Mouse (Mus musculus): ENCODE results near the gene 4930556J24Rik. TPM values are rescaled to one million over a fixed set of nuclear protein-coding genes. Genes with fewer than 3 reads are reported as not detected.

Gene 4930556J24Rik
- polyA plus RNA-seq, 1 experiment: not detected

- Histone ChIP-seq H3K9ac (ENCODE audit: low read depth, poor library complexity, severe bottlenecking) (no peak overlapping the region), H3K36me3 (ENCODE audit: control insufficient read depth, insufficient read depth, low read length, poor library complexity, severe bottlenecking) (no peaks in the 10 kb centered on the region), H3K4me3 (ENCODE audit: low read depth, low read length) (no peak overlapping the region), H3K27ac (ENCODE audit: insufficient read depth, low read length) (no peak overlapping the region), H3K4me1 (ENCODE audit: control insufficient read depth, insufficient read depth, low read length) (no peaks in the 10 kb centered on the region), H3K9me3 (replicated peaks; ENCODE audit: control insufficient read depth, insufficient read depth, low read length, poor library complexity, severe bottlenecking) (no peaks in the 10 kb centered on the region), H3K27me3 (ENCODE audit: control insufficient read depth, insufficient read depth, low read length, poor library complexity, severe bottlenecking) (no peaks in the 10 kb centered on the region)
- TF ChIP-seq EP300 (IDR thresholded peaks at IDR 0.05; ENCODE audit: insufficient read depth, low read depth, low read length) (no peak), POLR2A (IDR thresholded peaks at IDR 0.05; ENCODE audit: insufficient read depth, low read length) (no peak), CTCF (IDR thresholded peaks at IDR 0.05; ENCODE audit: low read depth, low read length) (peak; percentile 90)
Measured at GRCm38 (mm10) chr11:3921281-3921850, 55.2 kb downstream of the 4930556J24Rik start.

GRCm38 (mm10) chr11:3920476-3920875 lies 56.1 kb downstream of the 4930556J24Rik start:
- H3K4me3 ChIP-seq (ENCODE audit: low read depth, low read length): no peak overlapping the region
- no peaks in the 10 kb centered on the region for H3K27me3 ChIP-seq (ENCODE audit: control insufficient read depth, insufficient read depth, low read length, poor library complexity, severe bottlenecking)
- H3K9ac ChIP-seq (ENCODE audit: low read depth, poor library complexity, severe bottlenecking): no peak overlapping the region
- no peak overlapping the region for H3K27ac ChIP-seq (ENCODE audit: insufficient read depth, low read length)
- no peaks in the 10 kb centered on the region for H3K4me1 ChIP-seq (ENCODE audit: control insufficient read depth, insufficient read depth, low read length)
- TF ChIP-seq CTCF (IDR thresholded peaks at IDR 0.05; ENCODE audit: low read depth, low read length): no peak
- TF ChIP-seq EP300 (IDR thresholded peaks at IDR 0.05; ENCODE audit: insufficient read depth, low read depth, low read length): no peak
- TF ChIP-seq POLR2A (IDR thresholded peaks at IDR 0.05; ENCODE audit: insufficient read depth, low read length): no peak
- H3K36me3 ChIP-seq (ENCODE audit: control insufficient read depth, insufficient read depth, low read length, poor library complexity, severe bottlenecking): no peaks in the 10 kb centered on the region
- H3K9me3 ChIP-seq (replicated peaks; ENCODE audit: control insufficient read depth, insufficient read depth, low read length, poor library complexity, severe bottlenecking): no peaks in the 10 kb centered on the region

- Histone ChIP-seq H3K9ac (ENCODE audit: low read depth, poor library complexity, severe bottlenecking) (no peak overlapping the region), H3K4me1 (ENCODE audit: control insufficient read depth, insufficient read depth, low read length) (no peaks in the 10 kb centered on the region), H3K36me3 (ENCODE audit: control insufficient read depth, insufficient read depth, low read length, poor library complexity, severe bottlenecking) (no peaks in the 10 kb centered on the region), H3K27ac (ENCODE audit: insufficient read depth, low read length) (no peak overlapping the region), H3K27me3 (ENCODE audit: control insufficient read depth, insufficient read depth, low read length, poor library complexity, severe bottlenecking) (no peaks in the 10 kb centered on the region), H3K4me3 (ENCODE audit: low read depth, low read length) (no peak overlapping the region), H3K9me3 (replicated peaks; ENCODE audit: control insufficient read depth, insufficient read depth, low read length, poor library complexity, severe bottlenecking) (no peaks in the 10 kb centered on the region)
- TF ChIP-seq EP300 (IDR thresholded peaks at IDR 0.05; ENCODE audit: insufficient read depth, low read depth, low read length) (no peak), CTCF (IDR thresholded peaks at IDR 0.05; ENCODE audit: low read depth, low read length) (peak; percentile 61), POLR2A (IDR thresholded peaks at IDR 0.05; ENCODE audit: insufficient read depth, low read length) (no peak)
Measured at GRCm38 (mm10) chr11:3918738-3919137, 57.8 kb downstream of the 4930556J24Rik start.

- Histone ChIP-seq H3K9me3 (replicated peaks; ENCODE audit: control insufficient read depth, insufficient read depth, low read length, poor library complexity, severe bottlenecking) (no peaks in the 10 kb centered on the region), H3K27me3 (ENCODE audit: control insufficient read depth, insufficient read depth, low read length, poor library complexity, severe bottlenecking) (no peaks in the 10 kb centered on the region), H3K27ac (ENCODE audit: insufficient read depth, low read length) (peak within 1 kb of the TSS; percentile 60), H3K9ac (ENCODE audit: low read depth, poor library complexity, severe bottlenecking) (peak within 1 kb of the TSS; percentile 65), H3K36me3 (ENCODE audit: control insufficient read depth, insufficient read depth, low read length, poor library complexity, severe bottlenecking) (no peaks in the 10 kb centered on the region), H3K4me3 (ENCODE audit: low read depth, low read length) (peak within 1 kb of the TSS; percentile 72), H3K4me1 (ENCODE audit: control insufficient read depth, insufficient read depth, low read length) (no peaks in the 10 kb centered on the region)
- TF ChIP-seq POLR2A (IDR thresholded peaks at IDR 0.05; ENCODE audit: insufficient read depth, low read length) (no peak), CTCF (IDR thresholded peaks at IDR 0.05; ENCODE audit: low read depth, low read length) (peak; percentile 92)
Measured at GRCm38 (mm10) chr11:3914109-3914840, 62.3 kb downstream of the 4930556J24Rik start, which contains the start of gene Slc35e4. Gene Slc35e4 (minus strand): TSS chr11:3914664.

GRCm38 (mm10) chr11:3913316-3914108 lies 63.1 kb downstream of the 4930556J24Rik start:
- Histone ChIP-seq H3K4me3 (ENCODE audit: low read depth, low read length) (peak overlapping the region; percentile 72), H3K4me1 (ENCODE audit: control insufficient read depth, insufficient read depth, low read length) (no peaks in the 10 kb centered on the region), H3K27me3 (ENCODE audit: control insufficient read depth, insufficient read depth, low read length, poor library complexity, severe bottlenecking) (no peaks in the 10 kb centered on the region), H3K36me3 (ENCODE audit: control insufficient read depth, insufficient read depth, low read length, poor library complexity, severe bottlenecking) (no peaks in the 10 kb centered on the region), H3K9ac (ENCODE audit: low read depth, poor library complexity, severe bottlenecking) (peak overlapping the region; percentile 65), H3K27ac (ENCODE audit: insufficient read depth, low read length) (peak overlapping the region; percentile 60), H3K9me3 (replicated peaks; ENCODE audit: control insufficient read depth, insufficient read depth, low read length, poor library complexity, severe bottlenecking) (no peaks in the 10 kb centered on the region)
- TF ChIP-seq CTCF (IDR thresholded peaks at IDR 0.05; ENCODE audit: low read depth, low read length) (no peak), EP300 (IDR thresholded peaks at IDR 0.05; ENCODE audit: insufficient read depth, low read depth, low read length) (no peak), POLR2A (IDR thresholded peaks at IDR 0.05; ENCODE audit: insufficient read depth, low read length) (no peak)
